Mouse (Mus musculus) heart, postnatal 0 days (tissue): ENCODE measurements around the gene Pla2g4d.

ENCODE experiments used
- CTCF ChIP-seq: IDR thresholded peaks from 2 replicates; pipeline ENCODE4 v1.5.1; 2016; ENCODE audit warnings: antibody characterized with exemption, control low read depth, low read depth
- EP300 ChIP-seq: IDR thresholded peaks from 2 replicates; pipeline ENCODE4 v1.6.1; 2016; ENCODE audit warnings: antibody characterized with exemption, low read depth

GRCm38 (mm10) chr2:120283550-120283949 is 5.4 kb downstream of the Pla2g4d start:
- TF ChIP-seq EP300 (no peak), CTCF (no peak)
